Mouse (Mus musculus): ENCODE data around the gene Tyk2. TPM values are rescaled to one million over a fixed set of nuclear protein-coding genes. Genes with fewer than 3 reads are reported as not detected.

Tyk2 gene
- polyA plus RNA-seq, 1 experiment = 51.1 TPM

GRCm38 (mm10) chr9:21075625-21076024, 55.4 kb downstream of the Tyk2 start:
- H3K36me3 ChIP-seq (ENCODE audit: control insufficient read depth, insufficient read depth, low read length) = peaks cover 55% of the 10 kb centered on the region
- TF ChIP-seq POLR2A (IDR thresholded peaks at IDR 0.05; ENCODE audit: control insufficient read depth, extremely low read depth, insufficient read depth, low read length, poor library complexity) (no peak), CTCF (IDR thresholded peaks at IDR 0.05; ENCODE audit: borderline replicate concordance, control insufficient read depth, extremely low read depth, insufficient read depth, low read length, poor library complexity) (no peak)
- 100% methylated on average over 3 of the region's 3 CpGs for WGBS

GRCm38 (mm10) chr9:21074173-21074572, 56.9 kb downstream of the Tyk2 start:
- no peak for DNase-seq
- no peak for TF ChIP-seq POLR2A (IDR thresholded peaks at IDR 0.05; ENCODE audit: control insufficient read depth, extremely low read depth, insufficient read depth, low read length, poor library complexity)
- no peak for TF ChIP-seq CTCF (IDR thresholded peaks at IDR 0.05; ENCODE audit: borderline replicate concordance, control insufficient read depth, extremely low read depth, insufficient read depth, low read length, poor library complexity)
- whole genome bisulfite sequencing = 70% methylated on average over 1 of the region's 1 CpGs
- Histone ChIP-seq H3K4me3 (ENCODE audit: control insufficient read depth, insufficient read depth, low read length) (no peak overlapping the region), H3K27ac (ENCODE audit: control insufficient read depth, insufficient read depth, low read length) (no peak overlapping the region), H3K36me3 (ENCODE audit: control insufficient read depth, insufficient read depth, low read length) (peaks cover 40% of the 10 kb centered on the region), H3K4me1 (replicated peaks; ENCODE audit: control insufficient read depth, insufficient read depth, low read length) (peaks cover 4% of the 10 kb centered on the region; the same call in 1 of the 2 replicates), H3K27me3 (ENCODE audit: control insufficient read depth, insufficient read depth, low read length) (no peaks in the 10 kb centered on the region)

More at GRCm38 (mm10) chr9:21075625-21076024, 55.4 kb downstream of the Tyk2 start:
- Histone ChIP-seq H3K4me3 (ENCODE audit: control insufficient read depth, insufficient read depth, low read length) (no peak overlapping the region), H3K4me1 (replicated peaks; ENCODE audit: control insufficient read depth, insufficient read depth, low read length) (peaks cover 4% of the 10 kb centered on the region; the same call in 1 of the 2 replicates), H3K27ac (ENCODE audit: control insufficient read depth, insufficient read depth, low read length) (no peak overlapping the region), H3K27me3 (ENCODE audit: control insufficient read depth, insufficient read depth, low read length) (no peaks in the 10 kb centered on the region)
- no peak for DNase-seq

DNA sequence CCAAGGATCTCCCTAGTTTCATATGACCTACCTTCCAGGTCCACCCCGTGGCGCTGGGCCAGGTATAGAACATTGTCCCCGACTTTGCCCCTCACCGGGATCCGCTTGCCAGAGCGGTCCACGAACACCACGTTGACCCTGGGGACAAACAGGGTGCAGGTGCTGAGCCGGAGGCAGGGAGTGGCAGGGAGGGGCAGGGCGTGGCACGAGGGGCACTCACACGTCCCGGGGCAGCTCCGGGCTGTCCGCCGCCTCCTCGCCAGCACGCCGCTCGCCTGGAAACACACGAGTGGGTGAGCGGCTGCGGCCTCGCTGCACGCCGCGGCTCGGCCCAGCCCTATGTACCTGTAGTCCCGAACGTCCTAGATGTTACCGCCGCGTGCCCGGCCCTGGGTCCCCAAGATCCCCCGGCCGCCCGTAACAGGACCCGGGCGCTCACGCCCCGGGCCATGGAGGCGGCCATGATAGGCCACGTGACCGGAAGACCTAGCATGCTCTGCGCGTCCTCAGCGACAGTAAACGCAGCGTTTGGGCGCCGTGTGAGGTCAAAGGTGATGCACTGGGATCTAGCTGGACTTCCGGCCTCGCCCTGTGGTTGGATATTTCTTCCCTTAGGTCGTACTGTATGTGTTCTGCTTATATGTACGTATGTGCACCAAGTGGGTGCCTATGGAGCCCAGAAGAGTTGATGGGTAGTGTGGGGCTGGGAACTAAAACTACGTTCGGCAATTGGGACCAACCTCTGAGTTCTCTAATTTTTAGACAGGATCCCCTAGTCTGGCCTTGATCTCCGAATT, 57.8 kb downstream of the Tyk2 start, which contains the start of the genes Gm49373 and Fdx1l:
TSS of gene Gm49373 (minus strand) at position 53 of the 797 bp plus-strand sequence.
TSS of gene Fdx1l (minus strand) at position 571 of the 797 bp plus-strand sequence.
- Histone ChIP-seq H3K27me3 (ENCODE audit: control insufficient read depth, insufficient read depth, low read length) (no peaks in the 10 kb centered on the region), H3K36me3 (ENCODE audit: control insufficient read depth, insufficient read depth, low read length) (peaks cover 31% of the 10 kb centered on the region)

DNA sequence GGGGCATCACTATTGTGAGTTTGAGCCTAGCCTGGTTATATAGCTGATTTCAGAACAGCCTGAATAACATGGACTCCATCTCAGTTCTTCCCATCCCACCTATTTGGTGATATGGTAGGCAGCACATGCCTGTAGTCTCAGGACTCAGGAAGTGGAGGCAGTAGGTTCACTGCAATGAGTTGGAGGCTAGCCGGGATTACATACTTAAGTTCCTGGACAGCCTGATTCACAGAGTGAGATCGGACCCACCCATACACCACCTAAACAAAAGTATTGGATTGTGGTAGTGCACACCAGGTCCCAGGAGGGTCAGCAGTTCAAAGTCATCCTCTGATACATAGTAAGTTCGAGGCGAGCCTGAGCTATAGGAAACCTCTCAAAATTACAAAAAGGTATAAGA, 58.4 kb downstream of the Tyk2 start:
- TF ChIP-seq POLR2A (IDR thresholded peaks at IDR 0.05; ENCODE audit: control insufficient read depth, extremely low read depth, insufficient read depth, low read length, poor library complexity) (no peak), CTCF (IDR thresholded peaks at IDR 0.05; ENCODE audit: borderline replicate concordance, control insufficient read depth, extremely low read depth, insufficient read depth, low read length, poor library complexity) (no peak)
- no peak overlapping the region for H3K27ac ChIP-seq (ENCODE audit: control insufficient read depth, insufficient read depth, low read length)

More for the DNA sequence above, 57.8 kb downstream of the Tyk2 start, which contains the start of the genes Gm49373 and Fdx1l:
- peak; percentile 84 for DNase-seq
- WGBS = 2% methylated on average over 58 of the region's 58 CpGs
- Histone ChIP-seq H3K4me1 (replicated peaks; ENCODE audit: control insufficient read depth, insufficient read depth, low read length) (peaks cover 4% of the 10 kb centered on the region; the same call in 1 of the 2 replicates), H3K27ac (ENCODE audit: control insufficient read depth, insufficient read depth, low read length) (no peak within 1 kb of the TSS), H3K4me3 (ENCODE audit: control insufficient read depth, insufficient read depth, low read length) (peak within 1 kb of the TSS; percentile 67)
- TF ChIP-seq CTCF (IDR thresholded peaks at IDR 0.05; ENCODE audit: borderline replicate concordance, control insufficient read depth, extremely low read depth, insufficient read depth, low read length, poor library complexity) (peak; percentile 42; the same call in 1 of the 2 replicates), POLR2A (IDR thresholded peaks at IDR 0.05; ENCODE audit: control insufficient read depth, extremely low read depth, insufficient read depth, low read length, poor library complexity) (no peak)

DNA sequence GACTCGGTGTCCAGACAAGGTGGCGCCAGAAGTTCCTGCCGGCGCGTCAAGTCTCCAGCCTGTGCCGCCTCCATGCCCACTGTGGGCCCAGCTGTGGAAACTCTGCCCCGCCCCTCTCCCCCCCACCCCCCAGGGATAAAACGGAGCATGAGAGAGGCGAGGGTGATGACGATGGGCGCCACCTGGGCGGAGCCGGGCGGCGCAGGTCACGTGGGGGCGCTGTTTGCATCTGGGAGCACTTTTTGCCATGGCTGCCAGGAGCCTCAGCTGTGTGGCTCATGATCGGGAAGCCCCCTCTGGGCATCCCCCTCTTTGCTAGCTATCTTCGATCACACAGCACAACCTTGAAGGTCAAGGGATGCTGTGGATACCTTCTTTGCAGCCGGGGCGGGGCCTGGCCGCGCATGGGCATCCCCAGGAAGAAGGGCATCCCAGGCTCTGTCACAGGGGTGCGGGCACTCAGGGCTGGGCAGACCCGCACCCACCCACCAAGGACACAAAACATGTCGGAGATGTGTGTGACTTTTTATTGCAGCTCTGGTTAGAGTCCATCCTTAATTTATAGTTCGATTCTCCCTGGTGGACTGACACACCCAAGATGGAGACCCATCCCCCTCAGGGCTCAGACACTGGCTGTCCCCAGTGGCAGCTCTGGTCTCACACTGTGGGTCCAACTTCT, 63.9 kb downstream of the Tyk2 start, which contains the start of gene Zglp1:
TSS of gene Zglp1 (minus strand) at position 88 of the 679 bp plus-strand sequence.
- Histone ChIP-seq H3K4me1 (replicated peaks; ENCODE audit: control insufficient read depth, insufficient read depth, low read length) (no peaks in the 10 kb centered on the region; the same call in 1 of the 2 replicates), H3K27ac (ENCODE audit: control insufficient read depth, insufficient read depth, low read length) (no peak within 1 kb of the TSS), H3K4me3 (ENCODE audit: control insufficient read depth, insufficient read depth, low read length) (no peak within 1 kb of the TSS), H3K27me3 (ENCODE audit: control insufficient read depth, insufficient read depth, low read length) (no peaks in the 10 kb centered on the region), H3K36me3 (ENCODE audit: control insufficient read depth, insufficient read depth, low read length) (no peaks in the 10 kb centered on the region)
- DNase-seq = no peak
- 98% methylated on average over 27 of the region's 27 CpGs for WGBS
- TF ChIP-seq POLR2A (IDR thresholded peaks at IDR 0.05; ENCODE audit: control insufficient read depth, extremely low read depth, insufficient read depth, low read length, poor library complexity) = no peak
- no peak for TF ChIP-seq CTCF (IDR thresholded peaks at IDR 0.05; ENCODE audit: borderline replicate concordance, control insufficient read depth, extremely low read depth, insufficient read depth, low read length, poor library complexity)

More for the DNA sequence above, 58.4 kb downstream of the Tyk2 start:
- peak overlapping the region; percentile 67 for H3K4me3 ChIP-seq (ENCODE audit: control insufficient read depth, insufficient read depth, low read length)
- peaks cover 4% of the 10 kb centered on the region; the same call in 1 of the 2 replicates for H3K4me1 ChIP-seq (replicated peaks; ENCODE audit: control insufficient read depth, insufficient read depth, low read length)
- no peak for DNase-seq
- H3K36me3 ChIP-seq (ENCODE audit: control insufficient read depth, insufficient read depth, low read length) = peaks cover 27% of the 10 kb centered on the region
- WGBS = 15% methylated on average over 4 of the region's 4 CpGs
- no peaks in the 10 kb centered on the region for H3K27me3 ChIP-seq (ENCODE audit: control insufficient read depth, insufficient read depth, low read length)

DNA sequence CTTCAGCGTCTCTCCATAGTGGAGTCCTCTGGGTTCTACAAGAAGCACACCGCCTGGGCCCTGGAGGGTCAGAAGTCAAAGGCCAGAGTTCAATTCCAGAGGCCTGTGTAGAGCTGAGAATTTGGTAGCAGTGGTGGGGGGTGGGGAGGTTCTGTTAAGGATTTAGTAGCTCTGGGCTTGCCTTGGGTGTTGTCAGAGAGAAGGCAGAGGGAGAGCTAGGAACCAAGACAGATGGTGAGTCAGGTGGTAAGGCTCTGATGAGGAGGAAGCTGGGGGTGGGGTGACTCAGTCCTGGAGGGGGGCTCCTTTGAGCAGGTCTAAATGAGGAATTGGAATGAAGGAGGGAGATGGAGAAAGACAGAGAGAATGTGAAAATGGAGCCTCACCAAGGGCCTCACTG, 68.1 kb downstream of the Tyk2 start:
- no peak for DNase-seq
- Histone ChIP-seq H3K4me3 (ENCODE audit: control insufficient read depth, insufficient read depth, low read length) (no peak overlapping the region), H3K4me1 (replicated peaks; ENCODE audit: control insufficient read depth, insufficient read depth, low read length) (no peaks in the 10 kb centered on the region), H3K27ac (ENCODE audit: control insufficient read depth, insufficient read depth, low read length) (no peak overlapping the region), H3K27me3 (ENCODE audit: control insufficient read depth, insufficient read depth, low read length) (no peaks in the 10 kb centered on the region), H3K36me3 (ENCODE audit: control insufficient read depth, insufficient read depth, low read length) (no peaks in the 10 kb centered on the region)
- TF ChIP-seq CTCF (IDR thresholded peaks at IDR 0.05; ENCODE audit: borderline replicate concordance, control insufficient read depth, extremely low read depth, insufficient read depth, low read length, poor library complexity) (no peak), POLR2A (IDR thresholded peaks at IDR 0.05; ENCODE audit: control insufficient read depth, extremely low read depth, insufficient read depth, low read length, poor library complexity) (no peak)
- WGBS = 96% methylated on average over 2 of the region's 2 CpGs

Other genes with a start within 250 kb of the Tyk2 start
- 121 and 140 TPM in 2 replicates for gene Ppan, start 243.1 kb downstream of the Tyk2 start, polyA plus RNA-seq (2012; rRNA removed)
- 137 and 140 TPM in 2 replicates for gene Eif3g, start 232.6 kb downstream of the Tyk2 start, polyA plus RNA-seq (2012; rRNA removed)
- gene Dnmt1, start 171.4 kb downstream of the Tyk2 start, polyA plus RNA-seq (2012; rRNA removed) = 142 and 194 TPM in 2 replicates
- 11.0 and 11.2 TPM in 2 replicates for gene S1pr2, start 154.5 kb downstream of the Tyk2 start, polyA plus RNA-seq (2012; rRNA removed)
- gene Mrpl4, start 128.5 kb downstream of the Tyk2 start, polyA plus RNA-seq (2012; rRNA removed) = 125 and 140 TPM in 2 replicates
- gene Icam1, start 115.3 kb downstream of the Tyk2 start, polyA plus RNA-seq (2012; rRNA removed) = 78.1 and 90.8 TPM in 2 replicates
- gene Icam4, start 101.9 kb downstream of the Tyk2 start, polyA plus RNA-seq (2012; rRNA removed) = 0.26 and 0.71 TPM in 2 replicates
- 0.63 and 1.0 TPM in 2 replicates for gene Icam5, start 99.2 kb downstream of the Tyk2 start, polyA plus RNA-seq (2012; rRNA removed)
- 0.79 and 1.1 TPM in 2 replicates for gene Zglp1, start 64.2 kb downstream of the Tyk2 start, polyA plus RNA-seq (2012; rRNA removed)
- gene Gm49373, start 58.1 kb downstream of the Tyk2 start, polyA plus RNA-seq (2012; rRNA removed) = 0.47 and 0.48 TPM in 2 replicates
- gene Fdx1l, start 57.6 kb downstream of the Tyk2 start, polyA plus RNA-seq (2012; rRNA removed) = 52.0 and 67.8 TPM in 2 replicates
- 13.5 and 18.0 TPM in 2 replicates for gene Gm38431, start 39.2 kb downstream of the Tyk2 start, polyA plus RNA-seq (2012; rRNA removed)
- gene Raver1, start 39.2 kb downstream of the Tyk2 start, polyA plus RNA-seq (2012; rRNA removed) = 229 and 270 TPM in 2 replicates
- gene Cdc37, start 18.7 kb upstream of the Tyk2 start, polyA plus RNA-seq (2012; rRNA removed) = 91.1 and 92.5 TPM in 2 replicates
- 6.1 and 6.8 TPM in 2 replicates for gene Pde4a, start 34.5 kb upstream of the Tyk2 start, polyA plus RNA-seq (2012; rRNA removed)
- gene Keap1, start 108.1 kb upstream of the Tyk2 start, polyA plus RNA-seq (2012; rRNA removed) = 115 and 122 TPM in 2 replicates
- gene S1pr5, start 117.2 kb upstream of the Tyk2 start, polyA plus RNA-seq (2012; rRNA removed) = 0.70 and 0.78 TPM in 2 replicates
- 84.3 and 87.7 TPM in 2 replicates for gene Atg4d, start 134.1 kb upstream of the Tyk2 start, polyA plus RNA-seq (2012; rRNA removed)
- 56.5 and 57.9 TPM in 2 replicates for gene Kri1, start 156.7 kb upstream of the Tyk2 start, polyA plus RNA-seq (2012; rRNA removed)
- gene Cdkn2d, start 160.2 kb upstream of the Tyk2 start, polyA plus RNA-seq (2012; rRNA removed) = 319 and 330 TPM in 2 replicates
- 9.6 and 11.1 TPM in 2 replicates for gene Ap1m2, start 181.1 kb upstream of the Tyk2 start, polyA plus RNA-seq (2012; rRNA removed)
- 477 and 505 TPM in 2 replicates for gene Slc44a2, start 189.5 kb upstream of the Tyk2 start, polyA plus RNA-seq (2012; rRNA removed)
- gene Ilf3, start 236.6 kb upstream of the Tyk2 start, polyA plus RNA-seq (2012; rRNA removed) = 151 and 157 TPM in 2 replicates